Comparison of ENCODE assay signal across 7 mouse cellular contexts in the genomic region with DNA sequence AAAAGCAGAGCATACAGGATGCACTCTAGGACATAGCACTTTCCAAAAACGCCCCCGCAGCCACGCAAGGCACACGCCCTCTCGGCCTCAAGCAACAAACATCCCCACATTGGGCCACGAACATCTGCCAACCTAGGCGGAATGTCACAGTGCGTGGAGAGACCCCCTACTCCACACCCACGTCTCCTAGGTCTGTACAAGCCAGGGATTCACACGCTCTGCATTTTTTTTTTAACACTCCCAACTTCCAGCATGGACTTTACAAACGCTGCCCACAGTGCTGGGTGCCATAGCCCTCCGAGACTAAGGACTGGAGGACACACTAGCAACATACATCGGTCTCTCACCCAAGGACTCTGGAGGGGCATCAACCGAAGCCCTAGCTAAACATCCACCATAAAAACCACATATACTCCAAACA. TPM values are rescaled to one million over a fixed set of nuclear protein-coding genes. Genes with fewer than 3 reads are reported as not detected.
A peak's percentile ranks its signal among the peaks of the same experiment; 100 is the strongest.
DNase-seq lines count a peak whose midpoint lies in the region; ATAC-seq and TF ChIP-seq lines count a peak whose summit lies in the region.

No protein-coding gene starts in this region.

- peak overlapping the region; percentile 64 for H3K9ac ChIP-seq in forebrain, embryonic 14.5 days (ENCODE audit: low read length)
- peak overlapping the region; percentile 76 for H3K9ac ChIP-seq in neural tube, embryonic 13.5 days

- TF ChIP-seq CTCF in thymus, adult 2 months (IDR thresholded peaks at IDR 0.05; ENCODE audit: borderline replicate concordance, control insufficient read depth, extremely low read depth, insufficient read depth, low read length, poor library complexity) = no peak

- peaks cover 36% of the 10 kb centered on the region for H3K4me1 ChIP-seq in thymus, adult 2 months (replicated peaks; ENCODE audit: control insufficient read depth, insufficient read depth, low read length)
- peaks cover 15% of the 10 kb centered on the region for H3K4me1 ChIP-seq in forebrain, embryonic 14.5 days (ENCODE audit: control insufficient read depth, insufficient read depth, low read length)
- peaks cover 92% of the 10 kb centered on the region for H3K4me1 ChIP-seq in limb, embryonic 10.5 days
- peaks cover 74% of the 10 kb centered on the region for H3K4me1 ChIP-seq in neural tube, embryonic 13.5 days (replicated peaks)

- H3K36me3 ChIP-seq in thymus, adult 2 months (ENCODE audit: control insufficient read depth, insufficient read depth, low read length) = no peaks in the 10 kb centered on the region
- no peaks in the 10 kb centered on the region for H3K36me3 ChIP-seq in forebrain, embryonic 14.5 days (ENCODE audit: control insufficient read depth, insufficient read depth, low read length)
- peaks cover 40% of the 10 kb centered on the region for H3K36me3 ChIP-seq in limb, embryonic 10.5 days
- H3K36me3 ChIP-seq in neural tube, embryonic 13.5 days = no peaks in the 10 kb centered on the region

- H3K27me3 ChIP-seq in thymus, adult 2 months (ENCODE audit: control insufficient read depth, insufficient read depth, low read length) = peaks cover 11% of the 10 kb centered on the region; the same call in 1 of the 2 replicates
- H3K27me3 ChIP-seq in forebrain, embryonic 14.5 days (replicated peaks; ENCODE audit: control insufficient read depth, insufficient read depth, low read length) = peaks cover 42% of the 10 kb centered on the region
- no peaks in the 10 kb centered on the region for H3K27me3 ChIP-seq in limb, embryonic 10.5 days (ENCODE audit: low read depth, poor library complexity, severe bottlenecking)
- peaks cover 53% of the 10 kb centered on the region for H3K27me3 ChIP-seq in neural tube, embryonic 13.5 days

- TF ChIP-seq POLR2A in thymus, adult 2 months (IDR thresholded peaks at IDR 0.05; ENCODE audit: control insufficient read depth, extremely low read depth, insufficient read depth, low read length, poor library complexity) = no peak

- H3K4me3 ChIP-seq in thymus, adult 2 months (ENCODE audit: control insufficient read depth, insufficient read depth, low read length) = peak overlapping the region; percentile 55
- H3K4me3 ChIP-seq in forebrain, embryonic 14.5 days (ENCODE audit: low read depth, low read length) = peak overlapping the region; percentile 52
- peak overlapping the region; percentile 86 for H3K4me3 ChIP-seq in limb, embryonic 10.5 days
- peak overlapping the region; percentile 55 for H3K4me3 ChIP-seq in neural tube, embryonic 13.5 days

- no peak for DNase-seq in thymus, adult 2 months
- no peak for DNase-seq in thymus, adult 18-20 months
- DNase-seq in forebrain, embryonic 14.5 days (ENCODE audit: low spot score) = no peak
- no peak for DNase-seq in limb, embryonic 10.5 days (ENCODE audit: low spot score)
- DNase-seq in spleen, adult 18-20 months = no peak
- DNase-seq in embryo, embryonic 10 days (ENCODE audit: low spot score) = no peak

- H3K27ac ChIP-seq in thymus, adult 2 months (ENCODE audit: control insufficient read depth, insufficient read depth, low read length) = peak overlapping the region; percentile 55; the same call in 1 of the 2 replicates
- H3K27ac ChIP-seq in forebrain, embryonic 14.5 days (ENCODE audit: low read depth, low read length) = 0 out of 2 replicates have a peak overlapping the region, but pooled peaks have one; percentile 83
- peak overlapping the region; percentile 95 for H3K27ac ChIP-seq in limb, embryonic 10.5 days
- H3K27ac ChIP-seq in neural tube, embryonic 13.5 days (replicated peaks) = peak overlapping the region; percentile 85

- WGBS in thymus, adult 2 months = 52% methylated on average over 14 of the region's 14 CpGs
- WGBS in forebrain, embryonic 14.5 days = 14% methylated on average over 14 of the region's 14 CpGs
- 1% methylated on average over 14 of the region's 14 CpGs for WGBS in limb, embryonic 10.5 days
- WGBS in neural tube, embryonic 13.5 days = 6% methylated on average over 14 of the region's 14 CpGs

- no peak for ATAC-seq in forebrain, embryonic 14.5 days
- ATAC-seq in neural tube, embryonic 13.5 days (ENCODE audit: low read depth) = no peak

- H3K4me2 ChIP-seq in forebrain, embryonic 14.5 days (ENCODE audit: low read length) = peak overlapping the region; percentile 96
- H3K4me2 ChIP-seq in neural tube, embryonic 13.5 days = peak overlapping the region; percentile 92

- H3K9me3 ChIP-seq in forebrain, embryonic 14.5 days (replicated peaks; ENCODE audit: control insufficient read depth, low read length) = no peaks in the 10 kb centered on the region
- no peaks in the 10 kb centered on the region for H3K9me3 ChIP-seq in limb, embryonic 10.5 days (replicated peaks)
- H3K9me3 ChIP-seq in neural tube, embryonic 13.5 days = no peaks in the 10 kb centered on the region

RNA-seq across cellular contexts. Expression of a gene that starts 11.8 kb away (rescaled TPM):
- 18.9 and 23.7 TPM in 2 replicates for polyA plus RNA-seq in thymus, adult 2 months (2012; rRNA removed)
- polyA plus RNA-seq in forebrain, embryonic 14.5 days (2014; fragmentation: Nextera tagmentation; extraction: Ambion mirVana) = 4.0 and 5.3 TPM in 2 replicates
- 111 and 148 TPM in 2 replicates for polyA plus RNA-seq in limb, embryonic 10.5 days (2016; fragmentation: Nextera tagmentation; extraction: Ambion mirVana)
- 8.5 and 12.5 TPM in 2 replicates for polyA plus RNA-seq in neural tube, embryonic 13.5 days (2015; fragmentation: Nextera tagmentation; extraction: Ambion mirVana)

RNA-seq across cellular contexts. Expression of a gene that starts 13.7 kb away (rescaled TPM):
- polyA plus RNA-seq in thymus, adult 2 months (2012; rRNA removed) = 72.6 and 82.8 TPM in 2 replicates
- 0.38 and 0.49 TPM in 2 replicates for polyA plus RNA-seq in forebrain, embryonic 14.5 days (2014; fragmentation: Nextera tagmentation; extraction: Ambion mirVana)
- polyA plus RNA-seq in limb, embryonic 10.5 days (2016; fragmentation: Nextera tagmentation; extraction: Ambion mirVana) = 1.2 and 1.5 TPM in 2 replicates
- 0.30 and 1.7 TPM in 2 replicates for polyA plus RNA-seq in neural tube, embryonic 13.5 days (2015; fragmentation: Nextera tagmentation; extraction: Ambion mirVana)

RNA-seq across cellular contexts. Expression of a gene that starts 24.9 kb away (rescaled TPM):
- 0.30 and 0.31 TPM in 2 replicates for polyA plus RNA-seq in thymus, adult 2 months (2012; rRNA removed)
- polyA plus RNA-seq in forebrain, embryonic 14.5 days (2014; fragmentation: Nextera tagmentation; extraction: Ambion mirVana) = not detected in 2 replicates
- 1.1 and 1.4 TPM in 2 replicates for polyA plus RNA-seq in limb, embryonic 10.5 days (2016; fragmentation: Nextera tagmentation; extraction: Ambion mirVana)
- polyA plus RNA-seq in neural tube, embryonic 13.5 days (2015; fragmentation: Nextera tagmentation; extraction: Ambion mirVana) = 0.14 TPM in 1 of 2 replicates, not detected in the other

RNA-seq across cellular contexts. Expression of a gene that starts 33.8 kb away (rescaled TPM):
- polyA plus RNA-seq in thymus, adult 2 months (2012; rRNA removed) = 87.9 and 92.5 TPM in 2 replicates
- 43.8 and 48.8 TPM in 2 replicates for polyA plus RNA-seq in forebrain, embryonic 14.5 days (2014; fragmentation: Nextera tagmentation; extraction: Ambion mirVana)
- 69.5 and 76.5 TPM in 2 replicates for polyA plus RNA-seq in limb, embryonic 10.5 days (2016; fragmentation: Nextera tagmentation; extraction: Ambion mirVana)
- 52.0 and 54.0 TPM in 2 replicates for polyA plus RNA-seq in neural tube, embryonic 13.5 days (2015; fragmentation: Nextera tagmentation; extraction: Ambion mirVana)

RNA-seq across cellular contexts. Expression of a gene that starts 40.9 kb away (rescaled TPM):
- polyA plus RNA-seq in thymus, adult 2 months (2012; rRNA removed) = 77.6 and 82.1 TPM in 2 replicates
- polyA plus RNA-seq in forebrain, embryonic 14.5 days (2014; fragmentation: Nextera tagmentation; extraction: Ambion mirVana) = 23.3 and 25.6 TPM in 2 replicates
- polyA plus RNA-seq in limb, embryonic 10.5 days (2016; fragmentation: Nextera tagmentation; extraction: Ambion mirVana) = 38.8 and 55.0 TPM in 2 replicates
- polyA plus RNA-seq in neural tube, embryonic 13.5 days (2015; fragmentation: Nextera tagmentation; extraction: Ambion mirVana) = 35.9 and 38.8 TPM in 2 replicates

Comparison
In these comparisons a context has a peak if more than half of its experiments do, and no peak if none do; other contexts are left out.
1. RNA of a gene that starts 13.7 kb away (polyA plus RNA-seq): 72.6 to 82.8 TPM in thymus, adult 2 months; 0.30 to 1.7 TPM in neural tube, embryonic 13.5 days, 1.2 to 1.5 TPM in limb, embryonic 10.5 days and 0.38 to 0.49 TPM in forebrain, embryonic 14.5 days; every median in the first group is over 10 times any median in the second.
2. Peak in every context shown above with its lines, with median percentiles within 50 percentile points of each other: H3K27ac ChIP-seq and H3K4me3 ChIP-seq.